Mouse (Mus musculus): ENCODE data around the gene Dscam. TPM values are rescaled to one million over a fixed set of nuclear protein-coding genes. Genes with fewer than 3 reads are reported as not detected.

Gene Dscam
- total and polyA plus RNA-seq, 2 experiments: not detected

GRCm38 (mm10) chr16:97061390-97061789 lies 109.2 kb downstream of the Dscam start:
- Histone ChIP-seq H3K79me2 (ENCODE audit: control insufficient read depth, insufficient read depth, low read length) (no peaks in the 10 kb centered on the region), H3K4me1 (ENCODE audit: control insufficient read depth, insufficient read depth, low read length) (no peaks in the 10 kb centered on the region), H3K27ac (replicated peaks; ENCODE audit: insufficient read depth, low read depth, low read length) (no peak overlapping the region), H3K27me3 (ENCODE audit: control insufficient read depth, insufficient read depth, low read length) (no peaks in the 10 kb centered on the region), H3K4me3 (ENCODE audit: insufficient read depth, low read depth, low read length) (no peak overlapping the region), H3K36me3 (ENCODE audit: control insufficient read depth, insufficient read depth, low read length) (no peaks in the 10 kb centered on the region), H3K9ac (ENCODE audit: low read depth, low read length) (no peak overlapping the region)
- TF ChIP-seq POLR2A (IDR thresholded peaks at IDR 0.05; ENCODE audit: extremely low read depth, insufficient read depth, low read length) (no peak), CTCF (IDR thresholded peaks at IDR 0.05; ENCODE audit: low read depth, low read length) (no peak)
- no peak for DNase-seq (ENCODE audit: extremely low read depth, low read depth, low spot score)
- 95% methylated on average over 7 of the region's 7 CpGs for WGBS

DNA sequence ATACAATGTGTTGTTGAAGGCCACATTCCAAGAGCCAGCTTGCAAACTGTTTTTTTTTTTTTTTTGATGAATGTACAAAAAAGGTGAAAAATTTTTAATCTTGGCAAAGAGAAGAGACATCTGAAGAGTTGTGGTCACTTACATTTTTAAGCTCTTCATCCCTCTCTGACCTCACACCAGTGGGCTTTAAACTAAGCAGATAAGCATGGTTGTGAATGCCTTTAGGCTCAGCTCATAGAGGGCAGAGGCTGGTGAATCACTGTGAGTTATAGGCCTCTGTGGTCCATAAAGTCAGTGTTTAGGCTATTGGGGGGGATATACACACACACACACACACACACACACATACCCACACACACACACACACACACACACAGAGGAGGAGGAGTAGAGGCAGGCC lies 109.8 kb downstream of the Dscam start:
- Histone ChIP-seq H3K9ac (ENCODE audit: low read depth, low read length) (no peak overlapping the region), H3K4me3 (ENCODE audit: insufficient read depth, low read depth, low read length) (no peak overlapping the region), H3K79me2 (ENCODE audit: control insufficient read depth, insufficient read depth, low read length) (no peaks in the 10 kb centered on the region), H3K4me1 (ENCODE audit: control insufficient read depth, insufficient read depth, low read length) (no peaks in the 10 kb centered on the region), H3K27me3 (ENCODE audit: control insufficient read depth, insufficient read depth, low read length) (no peaks in the 10 kb centered on the region), H3K27ac (replicated peaks; ENCODE audit: insufficient read depth, low read depth, low read length) (no peak overlapping the region), H3K36me3 (ENCODE audit: control insufficient read depth, insufficient read depth, low read length) (no peaks in the 10 kb centered on the region)
- TF ChIP-seq CTCF (IDR thresholded peaks at IDR 0.05; ENCODE audit: low read depth, low read length): no peak
- TF ChIP-seq POLR2A (IDR thresholded peaks at IDR 0.05; ENCODE audit: extremely low read depth, insufficient read depth, low read length): no peak
- no peak for DNase-seq (ENCODE audit: extremely low read depth, low read depth, low spot score)

DNA sequence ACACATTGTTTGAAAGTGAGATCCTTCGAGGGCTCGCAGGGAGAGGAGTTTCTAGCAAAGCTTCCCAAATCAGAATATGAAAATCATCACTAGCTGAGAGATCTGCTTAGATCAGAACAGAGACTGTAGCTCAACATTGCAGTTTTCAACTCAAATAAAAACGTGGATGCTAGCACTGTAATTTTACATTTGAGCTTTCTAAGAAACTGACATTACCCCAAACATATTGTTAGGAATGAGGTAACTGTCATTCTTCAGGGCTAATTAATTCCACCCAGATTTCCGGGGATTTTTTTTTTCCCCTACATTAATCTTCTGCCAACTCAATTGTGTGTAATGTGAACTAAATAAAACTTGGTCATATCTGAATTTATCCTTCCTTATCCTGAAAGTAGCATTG lies 110.3 kb downstream of the Dscam start:
- Histone ChIP-seq H3K36me3 (ENCODE audit: control insufficient read depth, insufficient read depth, low read length) (no peaks in the 10 kb centered on the region), H3K4me3 (ENCODE audit: insufficient read depth, low read depth, low read length) (no peak overlapping the region), H3K27me3 (ENCODE audit: control insufficient read depth, insufficient read depth, low read length) (no peaks in the 10 kb centered on the region), H3K79me2 (ENCODE audit: control insufficient read depth, insufficient read depth, low read length) (no peaks in the 10 kb centered on the region), H3K9ac (ENCODE audit: low read depth, low read length) (no peak overlapping the region), H3K27ac (replicated peaks; ENCODE audit: insufficient read depth, low read depth, low read length) (no peak overlapping the region), H3K4me1 (ENCODE audit: control insufficient read depth, insufficient read depth, low read length) (no peaks in the 10 kb centered on the region)
- no peak for TF ChIP-seq CTCF (IDR thresholded peaks at IDR 0.05; ENCODE audit: low read depth, low read length)
- no peak for TF ChIP-seq POLR2A (IDR thresholded peaks at IDR 0.05; ENCODE audit: extremely low read depth, insufficient read depth, low read length)
- 78% methylated on average over 4 of the region's 4 CpGs for WGBS
- no peak for DNase-seq (ENCODE audit: extremely low read depth, low read depth, low spot score)

DNA sequence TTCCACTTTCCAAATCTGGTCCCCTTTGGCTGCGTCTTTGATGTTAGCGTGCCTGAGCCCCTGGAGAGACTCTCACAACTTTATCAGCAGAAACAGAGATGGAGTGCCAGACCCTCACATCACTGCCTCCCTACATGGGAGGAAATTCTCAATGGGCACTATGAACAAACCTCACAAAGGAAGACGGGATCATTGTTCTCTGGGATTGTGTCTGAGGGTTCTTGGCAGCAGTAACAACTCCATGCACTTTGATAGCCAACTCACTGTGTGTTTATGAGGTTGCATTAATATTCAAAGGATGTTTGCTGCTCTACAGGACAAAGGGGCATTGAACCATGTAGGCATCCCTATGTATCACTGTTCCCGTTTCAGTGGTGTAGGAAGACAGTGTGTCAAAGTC lies 135.3 kb downstream of the Dscam start:
- Histone ChIP-seq H3K27ac (replicated peaks; ENCODE audit: insufficient read depth, low read depth, low read length) (no peak overlapping the region), H3K4me3 (ENCODE audit: insufficient read depth, low read depth, low read length) (no peak overlapping the region), H3K79me2 (ENCODE audit: control insufficient read depth, insufficient read depth, low read length) (no peaks in the 10 kb centered on the region), H3K36me3 (ENCODE audit: control insufficient read depth, insufficient read depth, low read length) (no peaks in the 10 kb centered on the region), H3K27me3 (ENCODE audit: control insufficient read depth, insufficient read depth, low read length) (no peaks in the 10 kb centered on the region), H3K4me1 (ENCODE audit: control insufficient read depth, insufficient read depth, low read length) (no peaks in the 10 kb centered on the region), H3K9ac (ENCODE audit: low read depth, low read length) (no peak overlapping the region)
- 86% methylated on average over 4 of the region's 4 CpGs for WGBS
- no peak for DNase-seq (ENCODE audit: extremely low read depth, low read depth, low spot score)
- TF ChIP-seq POLR2A (IDR thresholded peaks at IDR 0.05; ENCODE audit: extremely low read depth, insufficient read depth, low read length) (no peak), CTCF (IDR thresholded peaks at IDR 0.05; ENCODE audit: low read depth, low read length) (no peak)

GRCm38 (mm10) chr16:97033540-97034058 lies 137.0 kb downstream of the Dscam start:
- H3K4me3 ChIP-seq (ENCODE audit: insufficient read depth, low read depth, low read length): no peak overlapping the region
- TF ChIP-seq CTCF (IDR thresholded peaks at IDR 0.05; ENCODE audit: low read depth, low read length): no peak
- TF ChIP-seq POLR2A (IDR thresholded peaks at IDR 0.05; ENCODE audit: extremely low read depth, insufficient read depth, low read length): no peak
- H3K9ac ChIP-seq (ENCODE audit: low read depth, low read length): no peak overlapping the region
- no peaks in the 10 kb centered on the region for H3K4me1 ChIP-seq (ENCODE audit: control insufficient read depth, insufficient read depth, low read length)
- no peaks in the 10 kb centered on the region for H3K36me3 ChIP-seq (ENCODE audit: control insufficient read depth, insufficient read depth, low read length)
- no peaks in the 10 kb centered on the region for H3K79me2 ChIP-seq (ENCODE audit: control insufficient read depth, insufficient read depth, low read length)
- no peaks in the 10 kb centered on the region for H3K27me3 ChIP-seq (ENCODE audit: control insufficient read depth, insufficient read depth, low read length)
- WGBS: 82% methylated on average over 3 of the region's 3 CpGs
- DNase-seq (ENCODE audit: extremely low read depth, low read depth, low spot score): no peak
- H3K27ac ChIP-seq (replicated peaks; ENCODE audit: insufficient read depth, low read depth, low read length): no peak overlapping the region

DNA sequence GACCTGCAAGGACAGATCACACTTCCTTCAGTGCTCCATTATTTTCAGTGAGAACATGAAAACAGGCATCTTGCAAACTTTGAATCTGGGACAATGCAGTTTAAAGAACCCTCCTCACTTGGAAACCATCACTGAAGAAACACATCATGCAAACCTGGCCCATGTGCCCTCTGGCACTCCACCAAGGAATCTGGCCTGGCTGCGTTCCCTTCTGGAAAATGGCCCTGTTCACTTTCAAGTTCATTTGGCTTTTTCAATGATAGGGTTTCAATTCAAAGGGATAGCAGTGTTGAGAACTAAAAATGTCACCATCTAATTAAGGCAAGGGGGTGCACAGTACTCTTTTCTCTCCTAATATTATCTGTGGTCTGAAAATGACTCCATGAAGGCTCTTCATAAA lies 142.9 kb downstream of the Dscam start:
- Histone ChIP-seq H3K4me1 (ENCODE audit: control insufficient read depth, insufficient read depth, low read length) (no peaks in the 10 kb centered on the region), H3K79me2 (ENCODE audit: control insufficient read depth, insufficient read depth, low read length) (no peaks in the 10 kb centered on the region), H3K27me3 (ENCODE audit: control insufficient read depth, insufficient read depth, low read length) (no peaks in the 10 kb centered on the region), H3K27ac (replicated peaks; ENCODE audit: insufficient read depth, low read depth, low read length) (no peak overlapping the region), H3K9ac (ENCODE audit: low read depth, low read length) (no peak overlapping the region), H3K4me3 (ENCODE audit: insufficient read depth, low read depth, low read length) (no peak overlapping the region), H3K36me3 (ENCODE audit: control insufficient read depth, insufficient read depth, low read length) (no peaks in the 10 kb centered on the region)
- no peak for TF ChIP-seq POLR2A (IDR thresholded peaks at IDR 0.05; ENCODE audit: extremely low read depth, insufficient read depth, low read length)
- TF ChIP-seq CTCF (IDR thresholded peaks at IDR 0.05; ENCODE audit: low read depth, low read length): no peak
- 16% methylated on average over 1 of the region's 1 CpGs for WGBS
- DNase-seq (ENCODE audit: extremely low read depth, low read depth, low spot score): peak; percentile 79
